Comparison of ENCODE assay signal across 8 mouse cellular contexts in genomic region chr12:8320084-8320713, GRCm38 (mm10). TPM values are rescaled to one million over a fixed set of nuclear protein-coding genes. Genes with fewer than 3 reads are reported as not detected.
A peak's percentile ranks its signal among the peaks of the same experiment; 100 is the strongest.
DNase-seq lines count a peak whose midpoint lies in the region; ATAC-seq lines count a peak whose summit lies in the region.

No protein-coding gene starts in this region.

- 43% methylated on average over 5 of the region's 5 CpGs for WGBS in forebrain, embryonic 16.5 days
- 41% methylated on average over 5 of the region's 5 CpGs for WGBS in hindbrain, embryonic 14.5 days

- H3K36me3 ChIP-seq in forebrain, embryonic 16.5 days (ENCODE audit: control insufficient read depth, insufficient read depth) = 0 out of 2 replicates have a peak, but pooled peaks cover 4% of the 10 kb centered on the region
- peaks cover 37% of the 10 kb centered on the region for H3K36me3 ChIP-seq in hindbrain, embryonic 14.5 days (replicated peaks; ENCODE audit: control insufficient read depth, insufficient read depth)

- no peak overlapping the region for H3K4me3 ChIP-seq in forebrain, embryonic 16.5 days (replicated peaks; ENCODE audit: low read length)
- H3K4me3 ChIP-seq in hindbrain, embryonic 14.5 days (replicated peaks; ENCODE audit: low read length) = no peak overlapping the region

- H3K4me1 ChIP-seq in forebrain, embryonic 16.5 days (replicated peaks; ENCODE audit: control insufficient read depth, insufficient read depth, low read length) = no peaks in the 10 kb centered on the region
- peaks cover under 1% of the 10 kb centered on the region; the same call in 1 of the 2 replicates for H3K4me1 ChIP-seq in hindbrain, embryonic 14.5 days (replicated peaks; ENCODE audit: control insufficient read depth, insufficient read depth, low read length)

- H3K9me3 ChIP-seq in forebrain, embryonic 16.5 days (ENCODE audit: control insufficient read depth, low read length) = no peaks in the 10 kb centered on the region
- H3K9me3 ChIP-seq in hindbrain, embryonic 14.5 days (ENCODE audit: control insufficient read depth, low read length) = no peaks in the 10 kb centered on the region

- ATAC-seq in forebrain, embryonic 16.5 days = peak; percentile 49
- ATAC-seq in hindbrain, embryonic 14.5 days (ENCODE audit: low FRiP score) = peak; percentile 36; the same call in 1 of the 2 replicates
- ATAC-seq in megakaryocyte, adult 5-6 weeks (ENCODE audit: poor library complexity, severe bottlenecking) = peak; percentile 99

- no peaks in the 10 kb centered on the region for H3K27me3 ChIP-seq in forebrain, embryonic 16.5 days (replicated peaks; ENCODE audit: control insufficient read depth, insufficient read depth, low read length)
- no peaks in the 10 kb centered on the region for H3K27me3 ChIP-seq in hindbrain, embryonic 14.5 days (ENCODE audit: control insufficient read depth, insufficient read depth, low read length)

- no peak overlapping the region for H3K9ac ChIP-seq in forebrain, embryonic 16.5 days (replicated peaks; ENCODE audit: low read depth, low read length)
- H3K9ac ChIP-seq in hindbrain, embryonic 14.5 days = no peak overlapping the region

- H3K27ac ChIP-seq in forebrain, embryonic 16.5 days (ENCODE audit: low read length) = no peak overlapping the region
- no peak overlapping the region for H3K27ac ChIP-seq in hindbrain, embryonic 14.5 days

- DNase-seq in MN1 (ENCODE audit: low spot score) = peak; percentile 71
- DNase-seq in cerebellum, adult 11 months = peak; percentile 78
- DNase-seq in hindbrain, embryonic 14.5 days (ENCODE audit: low spot score) = peak; percentile 77
- DNase-seq in layer of hippocampus, postnatal 36 days = peak; percentile 85
- DNase-seq in right cerebral cortex, adult 2 months (ENCODE audit: low spot score in 2 of 2) = peak; percentile 86 to 87
- DNase-seq in urinary bladder, adult 2 months (ENCODE audit: low spot score) = peak; percentile 72

- no peak overlapping the region for H3K4me2 ChIP-seq in forebrain, embryonic 16.5 days (ENCODE audit: low read length)
- no peak overlapping the region for H3K4me2 ChIP-seq in hindbrain, embryonic 14.5 days (replicated peaks)

RNA-seq across cellular contexts. Expression of gene Hs1bp3, which starts 7.0 kb away (rescaled TPM):
- 11.1 and 12.3 TPM in 2 replicates for polyA plus RNA-seq in forebrain, embryonic 16.5 days (2015; fragmentation: Nextera tagmentation; extraction: Ambion mirVana)
- polyA plus RNA-seq in hindbrain, embryonic 14.5 days (2014; fragmentation: Nextera tagmentation; extraction: Ambion mirVana) = 5.9 and 6.2 TPM in 2 replicates
- 10 to 100 TPM; 12.7 to 16.9 TPM for total RNA-seq in layer of hippocampus, postnatal 36 days (2021)
- total RNA-seq in megakaryocyte, adult 5-6 weeks (2015) = 4.7 and 4.8 TPM in 2 replicates
- 4.4 and 6.7 TPM in 2 replicates for total RNA-seq in megakaryocyte, adult 5-6 weeks (2017)
- 16.7 and 19.7 TPM in 2 replicates for polyA plus RNA-seq in urinary bladder, adult 2 months (2012; rRNA removed)

RNA-seq across cellular contexts. Expression of gene Gdf7, which starts 18.4 kb away (rescaled TPM):
- polyA plus RNA-seq in forebrain, embryonic 16.5 days (2015; fragmentation: Nextera tagmentation; extraction: Ambion mirVana) = not detected in 2 replicates
- 0.14 and 0.67 TPM in 2 replicates for polyA plus RNA-seq in hindbrain, embryonic 14.5 days (2014; fragmentation: Nextera tagmentation; extraction: Ambion mirVana)
- under 1 TPM in 1 of 2 experiments, not detected in 1; 0.25 TPM for total RNA-seq in layer of hippocampus, postnatal 36 days (2021)
- total RNA-seq in megakaryocyte, adult 5-6 weeks (2015) = not detected in 2 replicates
- total RNA-seq in megakaryocyte, adult 5-6 weeks (2017) = not detected in 2 replicates
- polyA plus RNA-seq in urinary bladder, adult 2 months (2012; rRNA removed) = 0.06 TPM in 1 of 2 replicates, not detected in the other

Comparison
In these comparisons a context has a peak if more than half of its experiments do, and no peak if none do; other contexts are left out.
1. ATAC-seq: peak in every context shown above with its lines; median percentile 99 in megakaryocyte, adult 5-6 weeks; 49 in forebrain, embryonic 16.5 days; 36 in hindbrain, embryonic 14.5 days.